Mouse (Mus musculus) small intestine, adult 2 months (tissue): ENCODE measurements at regions not wholly inside any gene's neighbourhood (a gene's known extent, or its start where the extent isn't known, plus 50 kb on each side); places are given as distances from the start of the nearest gene placed in this dataset.

ENCODE experiments used
- H3K27ac ChIP-seq: fragments of 200-500 bp; 2 replicates; pipeline ENCODE4 v1.5.1; 2012; ENCODE audit warnings: low read depth, low read length, control low read depth, inconsistent platforms; ENCODE audit not compliant: insufficient read depth
- H3K27me3 ChIP-seq: fragments of 200-500 bp; 2 replicates; pipeline ENCODE4 v1.6.1; 2012; ENCODE audit warnings: mild to moderate bottlenecking, moderate library complexity, low read length, inconsistent platforms; ENCODE audit not compliant: control insufficient read depth, insufficient read depth
- H3K36me3 ChIP-seq: fragments of 200-500 bp; 2 replicates; pipeline ENCODE4 v1.6.1; 2012; ENCODE audit warnings: mild to moderate bottlenecking, low read length, control low read depth, inconsistent platforms; ENCODE audit not compliant: control insufficient read depth, insufficient read depth
- H3K4me1 ChIP-seq: fragments of 200-500 bp; 2 replicates; pipeline ENCODE4 v1.6.1; 2012; ENCODE audit warnings: low read length, inconsistent platforms, mixed read lengths; ENCODE audit not compliant: control insufficient read depth, insufficient read depth, insufficient read length
- H3K4me3 ChIP-seq: fragments of 200-500 bp; 2 replicates; pipeline ENCODE4 v1.5.1; 2012; ENCODE audit warnings: low read depth, mild to moderate bottlenecking, control low read depth, inconsistent platforms, low read length, moderate library complexity
- CTCF ChIP-seq: fragments of 200-500 bp; IDR thresholded peaks from 2 replicates; pipeline ENCODE4 v1.5.1; 2012; ENCODE audit warnings: low read depth, mild to moderate bottlenecking, control low read depth, inconsistent platforms, low read length, moderate library complexity, mixed read lengths; ENCODE audit not compliant: insufficient replicate concordance, insufficient read length; ENCODE audit errors: extremely low read depth
- POLR2A ChIP-seq: fragments of 200-500 bp; IDR thresholded peaks from 2 replicates; pipeline ENCODE4 v1.6.1; 2012; ENCODE audit warnings: low read depth, mild to moderate bottlenecking, control low read depth, inconsistent platforms, low read length, moderate library complexity
- WGBS: fragments of 180-500 bp; shearing (Covaris S2); methylation state at CpG from one replicate; pipeline ENCODE4 v1.1.7; 2018; 5-methylcytosine and 5-hydroxymethylcytosine counted together

DNA sequence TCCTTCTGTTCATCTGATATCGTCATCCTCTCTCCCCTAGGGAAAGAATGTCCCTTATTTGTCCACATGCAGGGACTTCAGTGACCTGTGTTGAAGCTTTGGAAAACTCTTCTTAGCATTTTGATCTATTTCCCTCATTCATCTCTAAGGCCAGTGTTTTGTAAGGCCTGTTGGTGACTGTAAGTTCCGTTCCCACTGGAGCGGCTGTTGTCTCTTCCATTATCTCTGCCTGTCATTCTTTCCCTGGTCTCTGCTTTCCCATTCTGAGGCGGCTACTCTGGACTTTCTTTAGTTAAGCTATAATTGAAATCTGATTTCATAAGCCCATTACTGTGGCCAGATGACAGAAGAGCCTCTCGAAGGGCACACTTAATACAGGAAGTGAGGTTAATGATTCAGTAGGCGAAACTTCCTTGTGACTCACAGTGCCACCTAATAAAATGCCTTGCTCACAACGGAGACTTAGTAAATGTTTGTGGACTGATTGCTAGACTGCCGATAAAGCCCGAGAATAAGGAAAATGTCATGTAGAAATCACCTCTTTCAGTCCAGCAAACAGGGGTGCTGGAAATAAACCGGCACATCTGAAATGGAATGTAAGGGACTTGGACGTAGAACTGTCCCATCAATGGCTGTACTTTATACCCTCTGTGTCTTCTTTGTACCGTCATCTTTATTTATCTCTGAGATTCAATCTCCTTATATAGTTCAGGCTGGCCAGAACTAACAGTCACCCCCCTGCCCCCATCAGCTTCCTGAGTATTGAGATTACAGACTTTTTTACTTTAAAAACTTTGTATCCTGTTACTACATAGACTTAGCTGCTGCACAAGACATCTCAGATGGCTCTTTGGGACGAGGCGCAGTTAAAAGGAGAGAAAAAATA is 250.1 kb downstream of the Klf5 start:
- WGBS = 29% methylated on average over 14 of the region's 14 CpGs

DNA sequence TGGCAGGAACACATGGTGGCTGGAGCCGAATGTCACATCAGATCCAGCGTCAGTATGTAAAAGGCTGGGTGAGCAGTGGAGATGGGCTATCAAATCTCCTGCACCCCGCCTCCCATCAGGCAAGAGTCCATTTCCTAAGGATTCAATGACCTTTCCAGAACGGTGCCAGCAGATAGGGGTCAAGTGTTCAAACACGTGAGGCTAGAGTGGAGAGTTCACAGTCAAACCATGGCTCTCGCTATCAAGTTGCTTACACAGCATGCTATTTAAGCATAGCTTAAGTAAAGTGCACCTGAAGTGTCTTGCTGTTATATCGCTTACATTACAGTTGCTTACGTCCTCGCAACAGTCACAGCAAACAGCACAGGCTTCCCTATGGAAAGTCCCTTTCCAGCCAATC is 265.5 kb downstream of the Klf5 start:
- TF ChIP-seq CTCF (no peak), POLR2A (no peak)
- H3K4me3 ChIP-seq = no peak overlapping the region
- H3K27me3 ChIP-seq = no peaks in the 10 kb centered on the region
- peak overlapping the region; percentile 25 for H3K27ac ChIP-seq
- H3K4me1 ChIP-seq = peaks cover 2% of the 10 kb centered on the region; the same call in 1 of the 2 replicates
- H3K36me3 ChIP-seq = no peaks in the 10 kb centered on the region
- WGBS = 65% methylated on average over 9 of the region's 9 CpGs

More for the DNA sequence above, 250.1 kb downstream of the Klf5 start:
- TF ChIP-seq POLR2A = no peak
- TF ChIP-seq CTCF = no peak
- peaks cover 8% of the 10 kb centered on the region; the same call in 1 of the 2 replicates for H3K4me1 ChIP-seq
- H3K36me3 ChIP-seq = no peaks in the 10 kb centered on the region
- H3K4me3 ChIP-seq = no peak overlapping the region
- H3K27me3 ChIP-seq = no peaks in the 10 kb centered on the region
- peak overlapping the region; percentile 98 for H3K27ac ChIP-seq

DNA sequence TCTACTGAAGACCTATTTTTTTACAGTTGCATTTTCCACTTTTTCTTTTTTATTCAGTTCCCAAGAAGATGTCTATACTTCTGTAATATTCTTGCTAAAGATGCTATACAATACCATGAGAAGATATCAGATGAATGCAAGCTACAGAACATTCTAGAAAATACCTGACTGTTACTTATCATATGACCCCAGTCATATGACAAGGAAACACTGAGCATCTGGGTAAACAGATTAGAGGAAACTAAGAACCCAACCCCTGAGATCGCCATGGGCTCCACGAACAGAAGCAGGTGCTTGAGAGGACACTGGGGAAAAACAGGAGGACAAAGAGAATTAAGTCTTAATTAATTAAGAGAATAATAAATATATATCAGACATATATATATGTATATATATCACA is 275.7 kb downstream of the Klf5 start:
- no peak overlapping the region for H3K27ac ChIP-seq
- 68% methylated on average over 2 of the region's 2 CpGs for WGBS
- H3K36me3 ChIP-seq = no peaks in the 10 kb centered on the region
- TF ChIP-seq POLR2A = no peak
- TF ChIP-seq CTCF = no peak
- no peak overlapping the region for H3K4me3 ChIP-seq
- H3K4me1 ChIP-seq = no peaks in the 10 kb centered on the region; the same call in 1 of the 2 replicates
- no peaks in the 10 kb centered on the region for H3K27me3 ChIP-seq

DNA sequence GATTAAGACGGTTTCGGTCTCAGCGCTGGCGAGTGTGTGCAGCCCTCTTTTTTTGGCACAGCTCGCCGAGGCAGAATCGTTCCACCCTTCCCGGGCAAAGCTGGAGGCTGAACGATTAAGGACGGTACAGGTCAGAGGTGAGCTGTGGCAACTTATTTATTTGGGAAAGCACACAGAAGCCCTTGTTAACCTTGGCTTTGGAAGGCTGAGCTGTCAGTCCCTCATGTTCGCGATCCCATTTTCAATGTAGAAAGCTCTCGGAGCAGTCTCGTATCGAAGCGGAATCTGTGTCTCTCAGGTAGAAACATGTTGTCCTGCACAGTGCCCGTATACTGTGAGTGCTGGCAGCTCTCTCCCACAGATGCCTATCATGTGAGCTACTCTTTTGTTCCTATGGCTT is 280.2 kb downstream of the Klf5 start:
- no peak for TF ChIP-seq POLR2A
- no peak for TF ChIP-seq CTCF
- Histone ChIP-seq H3K4me3 (peak overlapping the region; percentile 49), H3K36me3 (no peaks in the 10 kb centered on the region), H3K27me3 (no peaks in the 10 kb centered on the region), H3K4me1 (peaks cover 19% of the 10 kb centered on the region), H3K27ac (peak overlapping the region; percentile 92)
- 27% methylated on average over 17 of the region's 17 CpGs for WGBS

DNA sequence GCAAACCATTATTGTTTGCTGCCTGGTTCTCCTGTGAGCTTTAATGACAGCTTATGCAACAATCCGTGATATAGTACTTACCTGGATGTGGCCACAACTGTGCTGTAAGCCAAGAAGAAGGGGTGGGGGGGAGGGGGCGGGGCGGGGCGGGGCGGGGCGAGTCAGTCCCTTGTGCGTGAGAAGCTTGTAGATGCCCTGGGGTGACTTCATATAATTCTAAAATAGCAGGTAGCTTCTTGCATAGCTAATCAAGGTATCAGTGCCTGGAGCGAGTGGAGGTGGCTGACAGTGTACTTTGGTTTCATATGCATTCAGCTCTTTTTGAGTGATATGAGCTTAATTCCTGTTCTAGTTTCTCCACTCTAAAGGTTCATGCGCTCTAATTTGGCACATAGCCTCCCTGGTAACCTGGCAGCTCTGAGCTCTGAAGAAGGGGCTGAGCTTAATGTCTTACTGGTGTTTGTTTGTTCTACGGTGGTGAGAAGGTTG is 280.8 kb downstream of the Klf5 start:
- no peak for TF ChIP-seq POLR2A
- no peak for TF ChIP-seq CTCF
- WGBS = 16% methylated on average over 10 of the region's 10 CpGs
- Histone ChIP-seq H3K4me3 (no peak overlapping the region), H3K4me1 (peaks cover 19% of the 10 kb centered on the region), H3K27ac (peak overlapping the region; percentile 99), H3K36me3 (no peaks in the 10 kb centered on the region), H3K27me3 (no peaks in the 10 kb centered on the region)

DNA sequence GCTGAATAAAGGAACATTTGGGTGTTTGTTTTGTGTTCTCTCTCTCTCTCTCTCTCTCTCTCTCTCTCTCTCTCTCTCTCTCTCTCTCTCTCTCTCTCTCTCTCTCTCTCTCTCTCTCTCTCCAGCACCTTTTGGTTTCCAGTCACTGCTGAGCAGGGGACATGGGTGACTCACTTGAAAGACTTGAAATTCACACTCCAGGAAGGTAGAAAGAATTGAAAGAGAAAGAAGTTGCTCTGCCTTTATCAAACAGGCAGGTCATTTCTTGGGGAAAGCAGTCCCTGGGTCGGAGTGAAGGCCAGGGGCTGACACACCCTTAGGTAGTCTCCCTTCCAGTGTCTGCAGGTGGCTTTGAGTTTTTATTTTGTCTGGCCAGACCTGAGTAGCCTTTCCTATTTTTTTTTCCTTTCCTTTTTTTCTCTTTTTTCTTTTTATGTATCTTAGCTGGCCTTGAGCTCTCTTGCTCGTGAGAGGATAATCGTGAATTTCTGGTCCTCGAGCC is 281.3 kb downstream of the Klf5 start:
- H3K27ac ChIP-seq = peak overlapping the region; percentile 99
- H3K4me1 ChIP-seq = peaks cover 19% of the 10 kb centered on the region
- H3K36me3 ChIP-seq = no peaks in the 10 kb centered on the region
- TF ChIP-seq CTCF (no peak), POLR2A (no peak)
- no peaks in the 10 kb centered on the region for H3K27me3 ChIP-seq
- 25% methylated on average over 4 of the region's 4 CpGs for WGBS
- H3K4me3 ChIP-seq = no peak overlapping the region

DNA sequence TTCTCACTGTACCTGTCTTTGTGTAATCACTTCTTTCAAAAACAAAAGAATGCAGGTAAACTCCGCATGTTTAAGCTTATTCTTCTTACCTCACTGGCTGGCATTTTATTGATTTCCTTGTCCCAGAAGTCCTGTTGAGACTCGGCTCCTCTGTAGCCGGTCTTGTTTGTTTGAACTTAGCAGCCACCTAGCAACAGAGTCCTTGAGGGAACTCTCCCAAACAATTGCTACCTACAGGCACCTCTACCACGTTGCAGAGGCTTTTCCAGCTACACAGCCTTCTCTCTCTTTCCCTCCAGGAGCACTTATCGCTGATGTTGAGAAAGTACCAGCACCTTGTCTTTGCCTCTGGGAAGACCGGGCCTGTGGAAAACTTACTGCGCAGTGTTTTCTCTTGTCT is 285.7 kb downstream of the Klf5 start:
- peaks cover 27% of the 10 kb centered on the region; the same call in 1 of the 2 replicates for H3K4me1 ChIP-seq
- H3K27me3 ChIP-seq = no peaks in the 10 kb centered on the region
- no peaks in the 10 kb centered on the region for H3K36me3 ChIP-seq
- H3K27ac ChIP-seq = peak overlapping the region; percentile 68
- TF ChIP-seq CTCF = no peak
- H3K4me3 ChIP-seq = no peak overlapping the region
- 16% methylated on average over 7 of the region's 7 CpGs for WGBS
